Mouse (Mus musculus) Muller cell, postnatal 12 days (primary cell): ENCODE measurements at regions not wholly inside any gene's neighbourhood (a gene's known extent, or its start where the extent isn't known, plus 50 kb on each side); places are given as distances from the start of the nearest gene placed in this dataset.

ENCODE experiments used
- DNase-seq: peaks from one replicate; pipeline ENCODE4 v3.0.0-alpha.2; 2015; ENCODE audit errors: inconsistent ontology term

- no peak for DNase-seq
Observed at GRCm38 (mm10) chr8:17782650-17783049, 1195.4 kb downstream of the Defb40 start.

- DNase-seq = no peak
Observed at GRCm38 (mm10) chr8:17781559-17782283, 1196.3 kb downstream of the Defb40 start.

DNA sequence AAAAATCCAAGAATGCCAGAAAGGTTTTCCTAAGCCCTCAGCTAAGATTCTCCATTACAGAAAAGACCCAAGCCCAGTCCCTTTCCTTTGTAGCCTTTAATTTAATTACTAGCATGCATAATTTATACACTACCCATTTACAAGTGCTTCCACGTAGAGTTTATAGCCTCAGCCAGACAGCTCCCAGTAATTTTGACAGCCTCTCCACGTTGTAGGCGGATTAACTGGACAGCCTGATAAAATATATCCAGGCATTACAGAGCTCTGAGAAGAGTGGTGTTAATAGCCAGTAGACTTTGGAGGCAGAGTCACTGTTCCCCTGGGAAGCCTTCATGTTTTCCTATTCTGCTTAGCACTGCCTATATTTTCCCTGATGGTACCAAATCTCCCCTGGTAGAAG is 1202.6 kb downstream of the Defb40 start:
- DNase-seq = no peak

GRCm38 (mm10) chr8:17773311-17773710 is 1204.7 kb downstream of the Defb40 start:
- no peak for DNase-seq

DNA sequence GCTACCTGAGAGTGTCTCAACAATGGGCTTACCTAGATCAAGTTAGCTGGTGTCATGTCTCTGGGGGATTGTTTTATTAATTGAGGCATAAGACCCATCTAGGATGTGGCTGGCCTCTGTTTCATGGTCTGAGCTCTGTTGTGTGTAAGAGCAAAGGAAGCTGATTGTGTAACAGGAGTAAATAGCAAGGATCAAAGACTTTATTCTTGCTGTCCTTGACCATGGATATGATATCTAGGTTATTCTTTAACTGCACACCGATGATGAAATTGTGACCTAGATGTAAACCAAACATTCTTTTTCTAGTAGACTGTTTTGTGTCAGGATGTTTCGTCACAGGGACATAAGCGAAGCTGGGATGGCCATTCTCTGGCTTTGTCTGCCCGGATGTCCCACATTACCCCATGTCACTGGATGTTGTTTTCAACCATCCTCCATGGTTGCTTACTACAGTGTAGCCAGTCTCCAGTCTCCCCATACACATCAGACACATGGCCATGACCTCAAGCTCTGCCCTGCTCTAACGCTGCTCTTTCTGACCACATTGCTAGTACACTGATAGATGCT is 1210.5 kb downstream of the Defb40 start:
- no peak for DNase-seq

DNA sequence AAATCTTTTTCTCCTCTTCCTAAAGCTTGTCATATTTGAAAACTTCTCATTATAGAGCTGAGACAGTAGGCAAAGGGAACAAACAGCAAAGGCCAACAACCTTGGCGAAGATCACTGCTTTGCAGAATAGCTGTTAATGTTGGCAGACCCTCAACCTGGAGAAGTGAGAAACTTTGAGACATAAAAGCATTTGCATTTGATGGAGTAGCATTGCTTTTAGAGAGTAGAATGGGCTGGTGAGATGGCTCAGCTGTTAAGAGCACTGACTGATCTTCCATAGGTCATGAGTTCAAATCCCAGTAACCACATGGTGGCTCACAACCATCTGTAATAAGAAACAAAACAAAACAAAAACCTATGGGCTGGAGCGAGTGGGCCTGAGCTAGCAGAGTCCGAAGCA is 1253.4 kb downstream of the Defb40 start:
- DNase-seq = no peak

DNA sequence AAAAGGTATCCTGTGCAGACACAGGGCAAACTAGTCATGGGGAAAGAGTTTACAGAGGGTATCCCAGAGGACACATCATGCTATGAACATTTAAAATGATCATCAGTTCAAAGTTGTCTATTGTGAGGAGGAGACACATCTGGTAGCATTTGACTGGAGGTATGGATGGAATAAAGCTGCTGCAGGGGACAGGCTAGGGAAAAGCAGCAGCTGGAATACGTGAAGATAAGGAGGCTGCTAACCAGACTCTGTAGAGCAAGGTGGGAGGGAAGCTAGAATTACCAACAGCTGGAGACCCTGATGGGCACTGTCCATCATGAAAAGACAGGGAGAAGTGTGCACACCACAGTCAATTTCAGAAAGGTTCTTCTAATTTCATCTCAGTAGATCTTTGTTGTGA is 1268.9 kb downstream of the Defb40 start:
- no peak for DNase-seq

DNA sequence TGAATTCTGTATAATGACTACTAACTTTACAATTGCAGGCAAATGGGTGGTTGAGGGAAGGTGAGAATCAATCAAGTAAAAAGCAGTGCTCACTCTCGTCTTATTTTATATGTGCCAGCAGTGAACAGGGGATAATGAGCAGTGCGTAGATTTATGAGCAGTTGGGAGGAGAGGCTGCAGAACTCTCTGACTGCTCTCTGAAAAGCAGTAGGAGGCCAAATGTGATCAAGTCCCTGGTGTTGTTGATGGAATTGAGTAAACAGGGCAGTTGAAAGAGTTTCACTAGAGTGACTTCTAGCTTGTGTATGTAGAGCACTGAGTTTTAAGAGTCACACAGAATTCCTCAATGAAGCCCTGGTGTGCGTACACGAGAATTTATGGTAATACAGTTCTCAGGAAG is 1269.6 kb downstream of the Defb40 start:
- no peak for DNase-seq

DNA sequence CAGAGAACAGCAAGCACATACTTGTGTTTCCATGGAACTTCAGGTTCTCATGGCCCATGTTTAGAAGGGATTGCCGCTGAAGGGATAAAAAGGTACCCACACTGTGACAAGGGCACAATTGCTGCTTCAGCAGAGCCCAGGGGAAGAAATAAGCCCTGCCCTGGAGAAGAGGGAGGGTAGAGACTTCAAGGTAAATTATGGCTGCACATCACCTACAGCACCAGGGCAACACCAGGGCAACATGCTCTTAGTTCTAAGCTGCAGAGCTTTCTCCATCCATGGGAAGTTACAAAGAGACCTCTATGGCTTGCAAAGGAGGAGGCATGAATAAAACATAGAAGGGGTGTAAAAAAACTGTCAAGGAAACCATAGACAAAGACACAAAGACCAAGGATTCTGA is 1273.8 kb downstream of the Defb40 start:
- DNase-seq = no peak

GRCm38 (mm10) chr8:17700362-17700761 is 1277.7 kb downstream of the Defb40 start:
- DNase-seq = peak; percentile 19

DNA sequence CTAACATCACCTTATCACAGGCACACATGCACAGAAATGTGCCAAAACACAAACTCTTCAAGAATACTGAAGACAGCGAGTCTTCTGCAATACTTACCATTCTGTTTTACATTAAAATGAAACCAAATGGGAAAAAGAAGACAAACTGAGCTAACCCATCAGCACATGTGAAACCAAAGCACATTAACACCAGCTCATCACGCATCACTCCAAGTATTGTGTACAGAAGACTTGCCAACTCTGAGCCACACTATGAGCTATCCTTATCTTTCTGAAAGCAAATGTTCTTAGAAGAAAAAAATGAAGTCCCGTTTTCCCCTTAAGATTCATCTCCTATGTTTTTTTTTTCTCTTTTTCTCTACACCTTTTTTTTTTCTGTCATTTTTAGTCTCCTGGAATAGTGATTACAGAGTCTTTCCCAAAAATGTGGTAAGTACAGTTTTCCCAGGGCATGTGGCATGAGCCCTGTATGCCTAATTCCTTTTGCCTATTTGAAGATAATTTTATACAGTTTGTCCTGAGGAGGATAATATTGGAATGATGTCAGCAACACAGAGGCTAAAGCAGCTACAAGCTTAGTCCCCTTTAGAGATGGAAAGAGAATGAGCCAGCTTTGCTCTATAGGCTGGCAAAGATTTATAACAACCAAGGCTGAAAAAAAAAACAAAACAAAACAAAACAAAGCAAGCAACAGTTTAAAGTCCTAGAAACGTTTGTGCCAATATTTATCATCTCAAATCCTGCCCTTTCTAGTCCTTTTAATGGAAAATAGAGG is 1287.8 kb downstream of the Defb40 start:
- no peak for DNase-seq

- no peak for DNase-seq
Observed at GRCm38 (mm10) chr8:17689641-17690040, 1288.4 kb downstream of the Defb40 start.

- DNase-seq = no peak
Observed at GRCm38 (mm10) chr8:17687084-17687483, 1291.0 kb downstream of the Defb40 start.

- DNase-seq = peak; percentile 96
Observed at GRCm38 (mm10) chr8:17664371-17665141, 1313.5 kb downstream of the Defb40 start.

GRCm38 (mm10) chr8:17659753-17660361 is 1318.2 kb downstream of the Defb40 start:
- no peak for DNase-seq

GRCm38 (mm10) chr8:17653786-17654185 is 1324.3 kb downstream of the Defb40 start:
- peak; percentile 47 for DNase-seq

GRCm38 (mm10) chr8:17647559-17647958 is 1330.5 kb downstream of the Defb40 start:
- DNase-seq = no peak

DNA sequence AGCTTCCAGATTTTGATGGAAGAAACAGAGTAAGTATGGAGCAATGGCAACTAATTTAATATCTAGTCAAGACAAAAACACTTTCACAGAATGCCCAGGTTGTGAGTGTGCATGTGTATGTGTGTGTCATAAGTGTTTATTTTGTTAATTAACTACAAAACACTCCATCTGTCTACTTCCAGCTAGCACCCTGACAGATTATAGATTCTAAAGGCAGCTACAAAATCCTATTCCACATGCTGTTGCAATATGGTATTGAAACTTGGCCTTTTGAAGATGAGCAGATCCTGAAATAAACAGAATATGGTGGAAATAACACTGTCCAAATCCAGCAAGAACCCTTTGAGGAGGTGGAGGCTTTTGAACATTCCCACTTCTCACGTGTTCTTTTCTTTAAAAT is 1356.9 kb downstream of the Defb40 start:
- DNase-seq = no peak

GRCm38 (mm10) chr8:17618846-17619245 is 1359.2 kb downstream of the Defb40 start:
- peak; percentile 78 for DNase-seq

GRCm38 (mm10) chr8:17618147-17618546 is 1359.9 kb downstream of the Defb40 start:
- DNase-seq = peak; percentile 71

DNA sequence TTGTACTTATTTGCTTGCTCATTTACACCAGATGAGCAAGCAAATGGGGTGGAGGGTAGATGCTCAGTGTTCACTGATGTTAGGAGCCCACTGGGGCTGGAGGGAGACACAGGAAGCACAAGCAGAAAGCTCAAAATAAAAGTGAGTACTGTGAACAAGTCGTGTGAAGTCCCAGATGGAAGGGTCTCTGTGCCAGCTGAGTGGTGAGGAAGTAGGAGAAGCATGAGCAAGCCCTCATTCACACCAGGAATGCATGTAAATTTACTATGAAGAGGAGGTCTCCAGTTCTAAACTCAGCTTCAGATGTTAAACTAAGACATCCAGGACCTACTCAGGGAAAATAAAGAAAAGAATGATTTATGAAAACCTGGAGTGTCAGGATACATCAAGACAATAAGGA is 1375.2 kb downstream of the Defb40 start:
- no peak for DNase-seq

DNA sequence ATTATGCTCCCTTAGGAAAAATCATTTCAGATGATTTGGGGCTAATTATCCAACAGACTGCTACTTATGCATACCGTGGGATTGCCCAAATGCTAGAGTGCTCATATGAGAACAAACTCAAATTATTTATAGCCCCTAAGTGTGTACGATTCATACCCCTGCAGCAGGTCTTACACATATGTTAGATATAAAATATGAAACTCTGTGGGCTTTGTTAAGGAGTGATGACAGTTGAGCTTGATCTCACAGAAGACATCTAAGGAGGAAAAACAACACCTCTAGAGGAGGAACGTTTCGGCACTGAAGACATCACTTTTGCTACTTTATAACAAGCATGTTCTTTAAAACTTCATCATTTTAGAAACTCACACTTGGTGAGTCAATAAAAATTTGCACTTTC is 1379.3 kb downstream of the Defb40 start:
- no peak for DNase-seq
